Mouse (Mus musculus) embryonic facial prominence, embryonic 10.5 days (tissue): Measurements from ENCODE around the gene Kdsr. TPM values are rescaled to one million over a fixed set of nuclear protein-coding genes. Genes with fewer than 3 reads are reported as not detected.

Experiments
- DNase-seq: peaks from one replicate; pipeline ENCODE4 v3.0.0-alpha.2; 2017; ENCODE audit warnings: low spot score
- H3K27ac ChIP-seq: fragments of 300-500 bp; sonication (generic); replicated peaks from 2 replicates; pipeline ENCODE4 v1.5.1; 2016; ENCODE audit warnings: mild to moderate bottlenecking
- H3K27me3 ChIP-seq: fragments of 300-500 bp; sonication (generic); replicated peaks from 2 replicates; pipeline ENCODE4 v1.6.1; 2016; ENCODE audit warnings: low read depth, mild to moderate bottlenecking; ENCODE audit not compliant: poor library complexity, severe bottlenecking
- H3K36me3 ChIP-seq: fragments of 300-500 bp; sonication (generic); replicated peaks from 2 replicates; pipeline ENCODE4 v1.6.1; 2016; ENCODE audit warnings: mild to moderate bottlenecking, moderate library complexity
- H3K4me1 ChIP-seq: fragments of 300-500 bp; sonication (generic); 2 replicates; pipeline ENCODE4 v1.6.1; 2016
- H3K4me3 ChIP-seq: fragments of 300-500 bp; sonication (generic); 2 replicates; pipeline ENCODE4 v1.5.1; 2016; ENCODE audit warnings: mild to moderate bottlenecking, moderate library complexity
- H3K9me3 ChIP-seq: fragments of 300-500 bp; sonication (generic); 2 replicates; pipeline ENCODE4 v1.6.1; 2016; ENCODE audit warnings: mild to moderate bottlenecking
- WGBS: fragments of 180-500 bp; shearing (Covaris S2); methylation state at CpG from one replicate; pipeline ENCODE4 v1.1.7; 2016; 5-methylcytosine and 5-hydroxymethylcytosine counted together
- polyA plus RNA-seq: library from polyadenylated mRNA; unstranded; fragments of >200 nt; fragmentation: Nextera tagmentation; extraction: Ambion mirVana; gene quantifications from 2 replicates; pipeline ENCODE4 v1.2.1, GENCODE M21; 2016

Kdsr gene
- polyA plus RNA-seq, 1 experiment from 2014 or later: 10.1 TPM

DNA sequence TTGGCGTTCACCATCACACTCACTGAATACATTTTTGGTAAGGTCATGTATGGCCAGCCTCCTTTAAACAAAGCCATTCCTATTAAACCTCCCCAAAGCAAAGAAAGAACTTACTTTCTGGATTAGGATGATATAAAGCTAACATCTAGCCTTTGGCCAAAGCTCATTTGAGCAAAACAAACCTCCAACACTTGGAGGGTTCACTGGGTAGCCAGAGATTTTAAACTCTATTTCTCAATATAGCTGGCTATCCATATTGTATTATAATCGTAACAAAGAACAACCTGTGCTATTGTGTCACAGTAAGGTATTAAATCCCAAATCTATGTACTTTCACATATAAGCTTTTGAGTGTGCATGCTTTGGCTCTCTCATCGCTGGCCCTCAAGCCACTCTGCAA, 1.2 kb upstream of the Kdsr start:
- Histone ChIP-seq H3K4me3 (0 out of 2 replicates have a peak overlapping the region, but pooled peaks have one; percentile 85), H3K27ac (no peak overlapping the region), H3K27me3 (no peaks in the 10 kb centered on the region), H3K4me1 (peaks cover 15% of the 10 kb centered on the region), H3K36me3 (peaks cover 14% of the 10 kb centered on the region), H3K9me3 (no peaks in the 10 kb centered on the region)
- DNase-seq: no peak
- WGBS: 88% methylated on average over 3 of the region's 3 CpGs

DNA sequence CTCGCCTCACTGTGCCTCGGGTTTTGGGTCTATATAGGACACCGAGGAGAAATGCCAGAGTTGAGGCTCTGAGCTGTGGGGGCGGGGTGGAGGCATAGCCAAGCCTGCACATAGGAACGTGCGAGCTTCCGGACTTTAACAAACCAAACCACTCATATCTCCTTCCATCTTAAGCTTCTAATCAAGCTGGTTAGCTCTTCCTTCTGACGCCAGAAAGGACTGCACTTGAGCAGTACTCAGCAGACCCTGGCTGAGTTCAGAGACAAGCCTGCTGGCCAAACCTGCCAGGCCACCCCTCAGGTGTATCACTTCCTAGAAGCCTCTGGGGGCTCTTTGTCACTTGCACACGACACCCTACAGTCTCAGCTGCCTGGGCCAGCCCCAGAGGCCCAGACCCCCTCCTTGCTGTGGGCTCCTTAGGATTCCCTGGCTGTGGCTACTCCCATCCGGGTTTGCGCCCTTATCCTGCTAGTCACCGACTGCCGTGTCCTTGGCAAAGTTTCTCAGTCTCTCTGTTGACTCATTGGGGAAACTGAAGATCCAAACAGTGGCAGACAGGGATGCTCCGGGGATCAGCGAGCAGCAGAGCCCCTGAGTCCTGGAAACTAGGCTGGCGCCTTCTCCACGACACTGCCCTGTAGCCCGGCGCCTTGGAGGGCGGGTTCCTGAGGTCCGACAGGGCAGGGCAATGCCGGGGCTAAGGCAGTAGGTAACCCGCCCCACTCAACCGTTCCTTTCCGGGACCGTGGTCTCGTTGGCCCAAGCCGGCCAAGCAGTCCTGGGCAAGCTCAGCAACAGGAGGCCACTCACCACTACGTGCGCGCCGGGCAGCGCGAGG, 574 bp downstream of the Kdsr start:
- peaks cover 15% of the 10 kb centered on the region for H3K4me1 ChIP-seq
- peak; percentile 54 for DNase-seq
- no peaks in the 10 kb centered on the region for H3K27me3 ChIP-seq
- WGBS: 4% methylated on average over 34 of the region's 34 CpGs
- H3K9me3 ChIP-seq: no peaks in the 10 kb centered on the region
- peak overlapping the region; percentile 85 for H3K4me3 ChIP-seq
- H3K36me3 ChIP-seq: peaks cover 9% of the 10 kb centered on the region
- peak overlapping the region; percentile 88 for H3K27ac ChIP-seq

DNA sequence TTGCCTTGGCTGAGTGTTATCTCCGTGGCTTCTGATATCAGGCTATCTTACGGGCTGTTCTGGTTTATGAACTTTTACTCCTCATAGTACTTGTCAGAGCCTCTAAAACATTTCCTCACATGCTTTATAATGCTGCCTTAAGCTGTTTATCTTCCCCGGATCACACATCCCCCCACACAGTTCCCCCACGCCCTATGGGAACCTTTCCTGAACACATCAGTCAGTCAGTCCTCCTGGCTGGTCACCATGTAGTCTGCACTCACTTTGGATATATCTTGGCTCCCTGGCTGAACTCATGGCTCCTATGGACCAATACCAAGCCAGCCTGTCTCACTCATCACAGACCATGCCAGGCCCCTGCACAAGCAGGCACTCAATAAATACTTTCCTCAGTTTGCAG, 2.9 kb downstream of the Kdsr start:
- Histone ChIP-seq H3K4me1 (peaks cover 15% of the 10 kb centered on the region), H3K9me3 (no peaks in the 10 kb centered on the region), H3K4me3 (no peak overlapping the region), H3K27me3 (no peaks in the 10 kb centered on the region), H3K36me3 (peaks cover 9% of the 10 kb centered on the region), H3K27ac (no peak overlapping the region)
- DNase-seq: no peak
- WGBS: 86% methylated on average over 4 of the region's 4 CpGs

DNA sequence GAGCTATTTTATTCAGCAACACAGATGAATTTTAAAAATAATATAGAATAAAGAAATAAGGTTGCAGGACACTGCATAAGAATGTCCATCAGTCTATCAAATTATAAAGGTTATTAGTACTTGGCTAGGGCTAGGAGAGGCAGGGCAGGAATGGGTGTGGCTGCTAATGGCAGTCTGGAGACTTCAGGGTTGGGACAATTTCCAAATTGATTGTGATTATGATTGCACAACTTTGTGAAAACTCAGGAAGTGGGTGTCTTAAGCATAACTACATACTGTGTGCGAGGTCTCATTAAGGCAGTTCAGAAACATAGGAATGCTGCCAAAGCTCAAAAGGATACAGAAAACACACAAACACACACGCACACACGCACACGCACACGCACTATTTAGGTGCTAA, 7.5 kb downstream of the Kdsr start:
- no peak for DNase-seq
- Histone ChIP-seq H3K4me1 (no peaks in the 10 kb centered on the region), H3K4me3 (no peak overlapping the region), H3K9me3 (no peaks in the 10 kb centered on the region), H3K36me3 (peaks cover 16% of the 10 kb centered on the region), H3K27ac (no peak overlapping the region), H3K27me3 (no peaks in the 10 kb centered on the region)
- 95% methylated on average over 5 of the region's 5 CpGs for WGBS

DNA sequence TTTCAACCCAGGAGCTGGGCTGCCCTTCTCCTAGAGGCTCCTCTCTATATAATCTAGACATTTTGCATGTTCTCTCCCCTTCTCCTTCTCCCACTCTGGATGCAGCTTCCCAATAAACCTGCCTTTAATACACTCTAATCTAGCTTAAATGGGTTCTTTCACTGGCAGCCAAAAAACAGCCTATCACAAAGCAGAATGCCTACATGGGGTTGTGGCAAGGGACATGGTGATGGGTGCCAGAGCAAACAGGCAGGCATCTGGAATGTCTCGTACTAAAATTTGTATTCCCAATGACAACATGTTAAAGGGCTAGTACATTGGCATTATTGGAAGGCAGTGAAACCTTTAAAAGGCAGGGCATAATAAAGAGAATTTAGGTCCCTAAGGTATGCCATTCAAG, 8.9 kb downstream of the Kdsr start:
- H3K4me3 ChIP-seq: no peak overlapping the region
- no peaks in the 10 kb centered on the region for H3K4me1 ChIP-seq
- H3K9me3 ChIP-seq: no peaks in the 10 kb centered on the region
- DNase-seq: no peak
- H3K27me3 ChIP-seq: no peaks in the 10 kb centered on the region
- H3K27ac ChIP-seq: no peak overlapping the region
- WGBS: 90% methylated on average over 1 of the region's 1 CpGs
- peaks cover 29% of the 10 kb centered on the region for H3K36me3 ChIP-seq

DNA sequence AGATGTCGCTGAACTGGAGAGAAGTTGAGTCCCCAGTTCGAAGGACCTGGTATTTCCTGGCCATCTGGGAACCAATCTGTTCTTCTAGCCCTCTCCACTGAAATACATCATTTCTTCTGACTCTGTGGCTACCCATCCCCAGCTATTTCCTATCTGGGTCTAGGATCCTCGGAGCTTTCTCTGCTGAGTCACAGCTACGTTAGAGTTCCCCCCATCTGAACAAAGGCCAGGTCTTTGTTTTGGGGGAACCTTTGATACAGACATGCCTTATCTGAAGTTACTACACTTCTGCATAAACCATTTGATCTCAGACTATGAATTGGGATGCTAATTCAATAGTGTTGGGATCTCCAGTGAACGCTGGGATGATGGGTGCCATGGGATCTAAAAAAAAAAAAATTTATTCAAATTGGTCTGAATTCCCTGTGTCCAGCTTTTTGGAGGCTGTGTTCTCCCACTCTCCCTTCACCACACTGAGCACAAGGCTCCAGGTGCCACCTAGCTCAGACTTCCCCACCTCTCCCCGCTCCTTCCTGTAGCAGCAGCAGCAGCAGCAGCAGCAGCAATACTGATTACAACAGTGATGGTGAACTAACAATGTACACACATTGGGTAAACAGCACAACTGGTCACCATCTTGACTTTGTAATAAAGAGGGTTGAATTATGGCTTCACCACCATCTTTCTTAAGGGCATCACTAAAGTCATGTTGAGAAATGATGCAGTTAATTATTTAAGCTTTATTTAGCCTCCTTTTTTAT, 10.8 kb downstream of the Kdsr start:
- H3K27me3 ChIP-seq: no peaks in the 10 kb centered on the region
- H3K4me1 ChIP-seq: no peaks in the 10 kb centered on the region
- no peak overlapping the region for H3K27ac ChIP-seq
- peaks cover 23% of the 10 kb centered on the region for H3K36me3 ChIP-seq
- no peak for DNase-seq
- H3K9me3 ChIP-seq: no peaks in the 10 kb centered on the region
- H3K4me3 ChIP-seq: no peak overlapping the region
- WGBS: 87% methylated on average over 6 of the region's 6 CpGs

DNA sequence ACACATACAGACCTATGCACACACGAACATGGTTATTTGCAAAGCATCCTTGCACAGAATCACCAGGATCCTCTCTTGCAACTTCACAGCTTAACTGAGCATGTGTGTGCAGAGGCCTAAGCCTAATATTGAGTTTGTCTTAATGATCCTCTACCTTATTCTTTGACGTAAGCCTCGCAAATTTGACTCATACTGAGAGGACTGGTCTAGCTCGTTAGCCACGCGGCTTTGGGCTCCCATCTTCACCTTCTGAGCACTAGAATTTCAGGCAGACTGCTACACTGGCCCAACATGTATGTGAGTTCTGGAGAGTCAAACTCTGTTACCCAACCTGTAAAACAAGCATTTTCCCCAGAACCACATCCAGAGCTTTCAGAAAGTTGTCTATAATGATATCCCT, 16.5 kb downstream of the Kdsr start:
- no peaks in the 10 kb centered on the region for H3K4me1 ChIP-seq
- H3K9me3 ChIP-seq: no peaks in the 10 kb centered on the region
- H3K27ac ChIP-seq: no peak overlapping the region
- no peak overlapping the region for H3K4me3 ChIP-seq
- no peak for DNase-seq
- WGBS: 90% methylated on average over 6 of the region's 6 CpGs
- no peaks in the 10 kb centered on the region for H3K27me3 ChIP-seq
- H3K36me3 ChIP-seq: peaks cover 45% of the 10 kb centered on the region

DNA sequence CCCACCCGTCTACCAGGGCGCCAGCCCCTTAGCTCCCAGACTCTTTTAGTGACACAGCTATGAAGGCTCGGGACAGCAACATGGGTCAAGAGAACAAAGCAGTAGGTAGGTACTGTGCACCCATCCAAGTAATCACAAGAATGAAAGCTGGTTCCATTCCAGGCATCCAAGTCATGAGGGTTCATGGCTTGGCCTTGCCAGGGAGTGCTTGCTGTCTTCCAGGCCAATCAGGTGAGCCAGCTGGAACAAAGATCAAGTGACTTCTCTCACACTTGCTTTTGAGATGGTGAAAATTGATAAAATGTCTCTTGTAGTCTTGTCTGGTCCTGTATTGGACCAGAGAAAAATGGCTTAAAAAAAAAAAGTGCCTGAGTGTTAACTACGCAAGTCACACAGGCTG, 18.8 kb downstream of the Kdsr start:
- Histone ChIP-seq H3K4me3 (no peak overlapping the region), H3K9me3 (no peaks in the 10 kb centered on the region), H3K36me3 (peaks cover 39% of the 10 kb centered on the region), H3K27ac (no peak overlapping the region), H3K27me3 (no peaks in the 10 kb centered on the region), H3K4me1 (no peaks in the 10 kb centered on the region)
- 94% methylated on average over 4 of the region's 4 CpGs for WGBS
- no peak for DNase-seq

DNA sequence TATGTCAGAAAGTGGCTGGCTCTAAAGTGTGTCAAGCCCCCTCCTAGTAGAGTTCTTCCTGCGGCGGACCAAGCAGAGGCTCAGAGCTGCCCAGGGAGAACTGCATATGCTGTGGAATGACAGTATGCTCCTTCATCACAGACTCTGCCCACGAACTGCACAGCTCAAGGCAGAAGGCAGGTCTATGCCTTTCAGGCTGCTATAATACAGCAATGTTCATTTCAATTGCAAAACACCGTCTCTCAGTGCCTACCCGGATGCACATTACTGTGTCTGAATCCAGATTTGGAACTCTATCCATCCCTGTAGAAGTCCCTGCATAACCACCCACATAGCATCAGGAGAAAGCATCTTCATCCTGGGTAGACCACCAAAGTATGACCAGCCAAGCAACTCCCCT, 19.7 kb downstream of the Kdsr start:
- peaks cover 39% of the 10 kb centered on the region for H3K36me3 ChIP-seq
- no peak for DNase-seq
- no peak overlapping the region for H3K4me3 ChIP-seq
- H3K27me3 ChIP-seq: no peaks in the 10 kb centered on the region
- H3K27ac ChIP-seq: no peak overlapping the region
- H3K9me3 ChIP-seq: no peaks in the 10 kb centered on the region
- 92% methylated on average over 5 of the region's 5 CpGs for WGBS
- no peaks in the 10 kb centered on the region for H3K4me1 ChIP-seq

DNA sequence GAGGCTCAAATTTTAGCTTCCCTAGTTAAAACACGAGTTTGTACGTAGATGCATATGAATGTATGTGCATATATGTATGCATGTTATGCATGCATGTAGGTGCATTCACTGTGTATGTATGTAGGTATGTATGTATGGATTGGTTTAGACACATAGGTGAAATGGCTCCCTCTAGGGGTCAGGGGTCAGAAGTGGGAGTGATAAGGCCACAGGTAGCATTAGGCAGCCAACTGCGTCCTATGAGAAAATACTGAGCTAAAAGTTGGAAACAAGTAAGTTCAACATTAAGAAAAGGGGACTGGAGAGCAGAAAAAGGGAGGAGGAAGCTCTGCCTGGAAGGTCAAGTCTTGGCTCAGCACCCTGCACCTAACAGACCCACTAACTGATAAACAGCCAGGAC, 21.4 kb downstream of the Kdsr start:
- Histone ChIP-seq H3K4me1 (no peaks in the 10 kb centered on the region), H3K9me3 (no peaks in the 10 kb centered on the region), H3K27me3 (no peaks in the 10 kb centered on the region), H3K36me3 (peaks cover 47% of the 10 kb centered on the region), H3K4me3 (no peak overlapping the region), H3K27ac (no peak overlapping the region)
- WGBS: 87% methylated on average over 3 of the region's 3 CpGs
- DNase-seq: peak; percentile 20

DNA sequence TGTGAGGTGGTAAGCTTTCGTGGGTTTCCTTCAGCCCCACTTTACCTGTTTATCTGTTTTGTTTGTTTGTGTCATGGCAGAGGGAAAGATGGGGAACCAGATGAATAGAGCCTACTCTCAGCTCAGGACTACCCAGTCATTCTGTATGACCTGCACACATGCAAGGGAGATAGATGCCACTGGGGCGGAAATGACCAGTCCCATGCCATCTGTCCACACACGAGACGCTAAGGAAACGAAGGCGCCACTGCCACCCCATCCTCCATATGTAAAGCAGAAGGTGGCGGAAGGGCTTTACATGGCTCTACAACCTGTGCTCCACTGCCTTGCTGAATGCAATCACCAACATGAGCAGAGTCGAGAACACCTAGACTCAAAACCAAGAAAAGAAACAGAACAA, 23.3 kb downstream of the Kdsr start:
- peaks cover 44% of the 10 kb centered on the region for H3K36me3 ChIP-seq
- no peak overlapping the region for H3K4me3 ChIP-seq
- WGBS: 94% methylated on average over 8 of the region's 8 CpGs
- no peak overlapping the region for H3K27ac ChIP-seq
- H3K4me1 ChIP-seq: no peaks in the 10 kb centered on the region
- no peak for DNase-seq
- H3K9me3 ChIP-seq: no peaks in the 10 kb centered on the region
- no peaks in the 10 kb centered on the region for H3K27me3 ChIP-seq

DNA sequence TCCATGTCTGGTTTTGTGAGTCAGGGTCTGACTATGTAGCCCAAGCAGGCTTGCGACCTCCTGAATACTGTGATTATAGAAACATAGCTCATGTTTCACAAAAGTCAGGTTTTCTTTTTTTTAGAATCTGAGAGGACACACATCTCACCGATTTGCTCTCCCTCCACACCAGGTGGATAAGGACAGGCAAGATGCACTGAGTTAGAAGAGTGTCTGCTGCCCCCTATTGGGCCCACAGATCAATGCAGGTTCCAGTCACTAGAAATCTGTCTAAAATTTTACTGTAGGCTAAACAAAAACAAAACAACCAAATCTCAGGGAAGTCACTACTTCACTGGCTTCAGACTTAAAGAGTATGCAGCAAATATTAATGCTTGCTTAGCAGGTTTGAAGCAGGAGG, 23.9 kb downstream of the Kdsr start:
- Histone ChIP-seq H3K27me3 (no peaks in the 10 kb centered on the region), H3K4me1 (no peaks in the 10 kb centered on the region), H3K9me3 (no peaks in the 10 kb centered on the region), H3K36me3 (peaks cover 39% of the 10 kb centered on the region), H3K27ac (no peak overlapping the region), H3K4me3 (no peak overlapping the region)
- DNase-seq: peak; percentile 56
- 61% methylated on average over 2 of the region's 2 CpGs for WGBS

DNA sequence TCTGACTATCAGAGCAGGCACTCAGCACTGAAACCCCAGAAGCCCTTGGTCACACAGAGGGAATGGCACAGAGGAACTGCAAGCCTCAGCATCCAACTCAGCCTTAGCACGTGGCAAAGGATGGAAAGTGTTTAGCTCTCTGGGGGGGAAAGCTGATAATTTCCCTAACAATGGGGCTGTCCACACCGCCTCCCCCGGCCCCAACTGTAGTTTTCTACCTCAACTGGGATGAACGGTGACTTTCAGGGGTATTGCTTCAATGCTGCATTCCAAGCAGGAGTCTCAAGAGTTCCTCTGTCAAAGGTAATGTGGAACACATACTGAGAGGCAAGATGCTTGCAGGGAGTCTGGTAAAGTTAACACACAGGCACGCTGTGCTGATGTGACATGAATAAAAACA, 37.5 kb downstream of the Kdsr start:
- WGBS: 28% methylated on average over 5 of the region's 5 CpGs
- no peaks in the 10 kb centered on the region for H3K4me1 ChIP-seq
- no peak for DNase-seq
- no peaks in the 10 kb centered on the region for H3K27me3 ChIP-seq
- no peak overlapping the region for H3K27ac ChIP-seq
- peaks cover 6% of the 10 kb centered on the region; the same call in 1 of the 2 replicates for H3K36me3 ChIP-seq
- no peak overlapping the region for H3K4me3 ChIP-seq
- no peaks in the 10 kb centered on the region for H3K9me3 ChIP-seq
